Mouse (Mus musculus) lung, postnatal 0 days (tissue): ENCODE data around the gene Eml3.

ENCODE experiments used
- CTCF ChIP-seq: IDR thresholded peaks from 2 replicates; pipeline ENCODE4 v1.5.1; 2016; ENCODE audit warnings: antibody characterized with exemption, mild to moderate bottlenecking
- EP300 ChIP-seq: IDR thresholded peaks from 2 replicates; pipeline ENCODE4 v1.6.1; 2016; ENCODE audit warnings: antibody characterized with exemption, mild to moderate bottlenecking, control low read depth

DNA sequence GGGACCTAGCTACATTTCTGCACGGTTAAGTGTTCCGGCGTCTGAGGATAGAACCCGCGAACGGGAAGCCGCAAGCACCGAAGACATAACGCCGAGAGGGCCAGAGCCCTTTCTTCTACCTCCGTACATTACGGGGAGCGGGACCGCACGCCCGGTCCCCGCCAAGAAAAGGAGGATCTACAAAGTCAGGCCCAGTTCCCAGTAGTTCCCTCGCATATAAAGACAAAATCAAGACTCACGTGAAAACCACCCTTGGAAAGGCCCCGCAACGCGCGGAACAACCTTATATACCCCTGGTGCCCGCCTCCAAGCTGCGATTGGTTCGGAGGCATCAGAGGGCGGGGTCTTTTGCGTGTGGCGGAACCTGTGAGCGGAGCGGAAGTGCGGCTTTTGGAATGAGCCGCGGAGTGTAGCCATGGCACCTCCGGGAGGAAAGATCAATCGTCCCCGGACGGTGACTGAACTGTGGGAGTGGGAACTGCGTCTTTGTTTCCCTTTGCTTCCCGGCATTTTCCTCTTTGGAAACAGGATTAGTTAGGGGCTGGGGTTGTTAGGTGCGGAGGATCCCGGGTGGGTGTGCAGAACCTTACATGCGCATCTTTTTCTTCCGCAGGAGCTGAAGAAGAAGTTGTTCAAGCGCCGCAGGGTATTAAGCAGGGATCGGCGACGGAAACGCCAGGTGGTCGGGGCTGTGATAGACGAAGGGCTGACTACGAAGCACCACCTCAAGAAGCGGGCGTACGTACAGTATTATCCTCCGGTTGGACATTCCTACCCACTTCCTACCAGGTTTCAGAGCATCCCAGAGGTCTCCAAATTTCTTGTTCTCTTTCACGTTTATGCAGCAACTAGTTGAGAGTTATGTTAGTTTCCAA lies 40.6 kb upstream of the Eml3 start, which contains the start of the genes 1810009A15Rik and Gm49416:
- no peak for TF ChIP-seq CTCF
- 0 out of 2 replicates have a peak, but pooled peaks have one; percentile 9 for TF ChIP-seq EP300
